ENCODE assay signal across 8 mouse cellular contexts in the genomic region with DNA sequence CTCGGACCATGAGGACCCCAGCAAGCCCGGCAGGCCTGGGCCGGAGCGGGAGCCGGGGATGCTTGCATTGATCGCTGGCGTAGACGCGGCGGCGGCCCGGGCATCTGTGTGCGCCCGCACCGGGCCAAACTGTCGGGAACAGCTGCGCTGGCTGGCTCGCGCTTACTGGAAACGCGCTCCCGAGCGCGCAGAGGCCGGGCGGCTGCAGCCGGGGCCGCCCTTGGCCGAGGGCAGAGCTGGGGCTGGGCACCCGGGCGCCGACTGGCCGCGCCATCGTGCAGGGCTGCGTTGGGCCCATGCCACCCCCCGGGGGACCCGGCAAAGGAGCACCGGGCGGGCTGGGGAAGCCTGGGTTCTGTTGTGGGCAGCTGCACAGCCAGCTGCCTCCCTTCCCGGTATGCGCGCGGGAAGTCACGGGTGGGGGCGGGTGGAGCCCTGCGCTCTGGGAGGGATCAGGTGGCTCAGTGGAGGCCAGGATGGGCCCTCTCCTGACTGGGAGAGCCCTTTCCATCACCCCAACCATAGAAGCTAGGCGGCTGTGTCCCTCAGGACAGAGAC. TPM values are rescaled to one million over a fixed set of nuclear protein-coding genes. Genes with fewer than 3 reads are reported as not detected.
DNase-seq lines count a peak whose midpoint lies in the region; ATAC-seq and TF ChIP-seq lines count a peak whose summit lies in the region.

No protein-coding gene starts in this region.

- H3K27me3 ChIP-seq in thymus, adult 2 months (ENCODE audit: control insufficient read depth, insufficient read depth, low read length): no peaks in the 10 kb centered on the region
- H3K27me3 ChIP-seq in embryonic facial prominence, embryonic 14.5 days (replicated peaks; ENCODE audit: control insufficient read depth, insufficient read depth, low read length): peaks cover 16% of the 10 kb centered on the region; the same call in 1 of the 2 replicates
- H3K27me3 ChIP-seq in heart, postnatal 0 days (ENCODE audit: control insufficient read depth, insufficient read depth, low read length): peaks cover 17% of the 10 kb centered on the region
- H3K27me3 ChIP-seq in midbrain, embryonic 10.5 days (ENCODE audit: low read depth, poor library complexity, severe bottlenecking): peaks cover 83% of the 10 kb centered on the region
- H3K27me3 ChIP-seq in stomach, embryonic 16.5 days (ENCODE audit: control insufficient read depth, insufficient read depth, low read length): no peaks in the 10 kb centered on the region

- peak; percentile 64 for ATAC-seq in embryonic facial prominence, embryonic 14.5 days (ENCODE audit: low read depth)
- peak; percentile 47 for ATAC-seq in heart, postnatal 0 days (ENCODE audit: insufficient read depth, low read depth)
- no peak for ATAC-seq in stomach, embryonic 16.5 days (ENCODE audit: insufficient read depth, low FRiP score)
- ATAC-seq in activated CD4-positive, CD25-positive, alpha-beta regulatory T cell, adult 4 months: no peak

- H3K27ac ChIP-seq in thymus, adult 2 months (ENCODE audit: control insufficient read depth, insufficient read depth, low read length): no peak overlapping the region
- peak overlapping the region; percentile 67; the same call in 1 of the 2 replicates for H3K27ac ChIP-seq in embryonic facial prominence, embryonic 14.5 days (replicated peaks; ENCODE audit: low read depth, low read length)
- no peak overlapping the region for H3K27ac ChIP-seq in heart, postnatal 0 days (ENCODE audit: low read depth)
- peak overlapping the region; percentile 81 for H3K27ac ChIP-seq in midbrain, embryonic 10.5 days (replicated peaks)
- 0 out of 2 replicates have a peak overlapping the region, but pooled peaks have one; percentile 6 for H3K27ac ChIP-seq in stomach, embryonic 16.5 days (ENCODE audit: low read length)

- peak overlapping the region; percentile 59 for H3K9ac ChIP-seq in embryonic facial prominence, embryonic 14.5 days (ENCODE audit: low read depth, low read length)
- H3K9ac ChIP-seq in heart, postnatal 0 days (replicated peaks; ENCODE audit: low read depth, low read length): 0 out of 2 replicates have a peak overlapping the region, but pooled peaks have one; percentile 6
- H3K9ac ChIP-seq in stomach, embryonic 16.5 days (ENCODE audit: low read length): peak overlapping the region; percentile 73

- H3K4me1 ChIP-seq in thymus, adult 2 months (replicated peaks; ENCODE audit: control insufficient read depth, insufficient read depth, low read length): peaks cover 58% of the 10 kb centered on the region
- peaks cover 54% of the 10 kb centered on the region for H3K4me1 ChIP-seq in embryonic facial prominence, embryonic 14.5 days (ENCODE audit: control insufficient read depth, insufficient read depth, low read length)
- peaks cover 17% of the 10 kb centered on the region for H3K4me1 ChIP-seq in heart, postnatal 0 days (ENCODE audit: control insufficient read depth, insufficient read depth)
- H3K4me1 ChIP-seq in midbrain, embryonic 10.5 days: peaks cover 62% of the 10 kb centered on the region
- H3K4me1 ChIP-seq in stomach, embryonic 16.5 days (ENCODE audit: control insufficient read depth, insufficient read depth, low read length): peaks cover 44% of the 10 kb centered on the region

- no peak for TF ChIP-seq EP300 in heart, postnatal 0 days (IDR thresholded peaks at IDR 0.05; ENCODE audit: low read depth)

- H3K36me3 ChIP-seq in thymus, adult 2 months (ENCODE audit: control insufficient read depth, insufficient read depth, low read length): no peaks in the 10 kb centered on the region
- no peaks in the 10 kb centered on the region for H3K36me3 ChIP-seq in embryonic facial prominence, embryonic 14.5 days (ENCODE audit: control insufficient read depth, insufficient read depth, low read length)
- no peaks in the 10 kb centered on the region for H3K36me3 ChIP-seq in heart, postnatal 0 days (replicated peaks; ENCODE audit: control insufficient read depth, insufficient read depth, low read length)
- no peaks in the 10 kb centered on the region for H3K36me3 ChIP-seq in midbrain, embryonic 10.5 days
- H3K36me3 ChIP-seq in stomach, embryonic 16.5 days (ENCODE audit: control insufficient read depth, insufficient read depth, low read length): no peaks in the 10 kb centered on the region

- intact Hi-C loops in left cerebral cortex, postnatal 4 days (cut with DNase I): no loop called here

- H3K9me3 ChIP-seq in embryonic facial prominence, embryonic 14.5 days (ENCODE audit: control insufficient read depth, low read length): no peaks in the 10 kb centered on the region
- H3K9me3 ChIP-seq in heart, postnatal 0 days (replicated peaks; ENCODE audit: control insufficient read depth, low read length): no peaks in the 10 kb centered on the region
- no peaks in the 10 kb centered on the region for H3K9me3 ChIP-seq in midbrain, embryonic 10.5 days (replicated peaks)
- no peaks in the 10 kb centered on the region for H3K9me3 ChIP-seq in stomach, embryonic 16.5 days (replicated peaks; ENCODE audit: control insufficient read depth, low read length)

- no peak for TF ChIP-seq CTCF in thymus, adult 2 months (IDR thresholded peaks at IDR 0.05; ENCODE audit: borderline replicate concordance, control insufficient read depth, extremely low read depth, insufficient read depth, low read length, poor library complexity)
- no peak for TF ChIP-seq CTCF in heart, postnatal 0 days (IDR thresholded peaks at IDR 0.05; ENCODE audit: low read depth)

- H3K4me3 ChIP-seq in thymus, adult 2 months (ENCODE audit: control insufficient read depth, insufficient read depth, low read length): peak overlapping the region; percentile 41
- peak overlapping the region; percentile 42 for H3K4me3 ChIP-seq in embryonic facial prominence, embryonic 14.5 days (ENCODE audit: low read depth, low read length)
- peak overlapping the region; percentile 41 for H3K4me3 ChIP-seq in heart, postnatal 0 days (ENCODE audit: low read depth, low read length)
- peak overlapping the region; percentile 54 for H3K4me3 ChIP-seq in midbrain, embryonic 10.5 days
- peak overlapping the region; percentile 46 for H3K4me3 ChIP-seq in stomach, embryonic 16.5 days (replicated peaks; ENCODE audit: low read length)

- 2% methylated on average over 48 of the region's 48 CpGs for WGBS in thymus, adult 2 months
- 1% methylated on average over 13 of the region's 48 CpGs for WGBS in embryonic facial prominence, embryonic 14.5 days
- 2% methylated on average over 47 of the region's 48 CpGs for WGBS in heart, postnatal 0 days
- WGBS in midbrain, embryonic 10.5 days: under 1% methylated on average over 47 of the region's 48 CpGs
- 3% methylated on average over 48 of the region's 48 CpGs for WGBS in stomach, embryonic 16.5 days

- peak overlapping the region; percentile 96 for H3K4me2 ChIP-seq in embryonic facial prominence, embryonic 14.5 days (ENCODE audit: low read depth, low read length)
- H3K4me2 ChIP-seq in heart, postnatal 0 days (ENCODE audit: low read depth, low read length): peak overlapping the region; percentile 71
- peak overlapping the region; percentile 76 for H3K4me2 ChIP-seq in stomach, embryonic 16.5 days (ENCODE audit: low read depth, low read length)

- DNase-seq in thymus, adult 2 months: peak; percentile 62
- no peak for DNase-seq in thymus, adult 18-20 months
- peak; percentile 76 for DNase-seq in embryonic facial prominence, embryonic 14.5 days (ENCODE audit: low spot score)
- DNase-seq in heart, postnatal 0 days (ENCODE audit: low spot score): peak; percentile 19
- DNase-seq in left cerebral cortex, postnatal 4 days: peak; percentile 78
- DNase-seq in midbrain, embryonic 10.5 days (ENCODE audit: low spot score): peak; percentile 85

- TF ChIP-seq POLR2A in thymus, adult 2 months (IDR thresholded peaks at IDR 0.05; ENCODE audit: control insufficient read depth, extremely low read depth, insufficient read depth, low read length, poor library complexity): no peak; the same call in 1 of the 2 replicates

RNA-seq across cellular contexts. Expression of gene Socs3, which starts 39.0 kb away (rescaled TPM):
- 44.3 and 45.7 TPM in 2 replicates for polyA plus RNA-seq in thymus, adult 2 months (2012; rRNA removed)
- 6.8 and 8.3 TPM in 2 replicates for polyA plus RNA-seq in embryonic facial prominence, embryonic 14.5 days (2014; fragmentation: Nextera tagmentation; extraction: Ambion mirVana)
- total RNA-seq in heart, postnatal 0 days (2014; rRNA removed; ENCODE audit: low replicate concordance): 5.7 and 13.1 TPM in 2 replicates
- 4.0 and 5.1 TPM in 2 replicates for polyA plus RNA-seq in heart, postnatal 0 days (2015; fragmentation: Nextera tagmentation; extraction: Ambion mirVana)
- 1 to 10 TPM; 3.8 to 4.1 TPM for total RNA-seq in left cerebral cortex, postnatal 4 days (2021)
- polyA plus RNA-seq in midbrain, embryonic 10.5 days (2016; fragmentation: Nextera tagmentation; extraction: Ambion mirVana): 14.1 and 14.3 TPM in 2 replicates
- polyA plus RNA-seq in stomach, embryonic 16.5 days (2015; fragmentation: Nextera tagmentation; extraction: Ambion mirVana): 16.1 and 17.4 TPM in 2 replicates
- 10 to 100 TPM; 42.5 to 43.1 TPM for polyA plus RNA-seq in activated CD4-positive, CD25-positive, alpha-beta regulatory T cell, adult 4 months (2017; shearing (Covaris generic))

RNA-seq across cellular contexts. Expression of gene Pgs1, which starts 55.2 kb away (rescaled TPM):
- polyA plus RNA-seq in thymus, adult 2 months (2012; rRNA removed): 89.1 and 89.5 TPM in 2 replicates
- 31.0 and 34.7 TPM in 2 replicates for polyA plus RNA-seq in embryonic facial prominence, embryonic 14.5 days (2014; fragmentation: Nextera tagmentation; extraction: Ambion mirVana)
- total RNA-seq in heart, postnatal 0 days (2014; rRNA removed; ENCODE audit: low replicate concordance): 27.2 and 33.0 TPM in 2 replicates
- 20.3 and 21.8 TPM in 2 replicates for polyA plus RNA-seq in heart, postnatal 0 days (2015; fragmentation: Nextera tagmentation; extraction: Ambion mirVana)
- 10 to 100 TPM; 56.9 to 58.6 TPM for total RNA-seq in left cerebral cortex, postnatal 4 days (2021)
- polyA plus RNA-seq in midbrain, embryonic 10.5 days (2016; fragmentation: Nextera tagmentation; extraction: Ambion mirVana): 45.0 and 46.3 TPM in 2 replicates
- 32.1 and 37.1 TPM in 2 replicates for polyA plus RNA-seq in stomach, embryonic 16.5 days (2015; fragmentation: Nextera tagmentation; extraction: Ambion mirVana)
- 10 to 100 TPM; 34.6 to 38.3 TPM for polyA plus RNA-seq in activated CD4-positive, CD25-positive, alpha-beta regulatory T cell, adult 4 months (2017; shearing (Covaris generic))

RNA-seq across cellular contexts. Expression of gene Tha1, which starts 57.6 kb away (rescaled TPM):
- polyA plus RNA-seq in thymus, adult 2 months (2012; rRNA removed): 15.3 and 16.9 TPM in 2 replicates
- polyA plus RNA-seq in embryonic facial prominence, embryonic 14.5 days (2014; fragmentation: Nextera tagmentation; extraction: Ambion mirVana): 3.7 and 4.2 TPM in 2 replicates
- 7.4 and 7.8 TPM in 2 replicates for total RNA-seq in heart, postnatal 0 days (2014; rRNA removed; ENCODE audit: low replicate concordance)
- polyA plus RNA-seq in heart, postnatal 0 days (2015; fragmentation: Nextera tagmentation; extraction: Ambion mirVana): 9.4 and 9.5 TPM in 2 replicates
- total RNA-seq in left cerebral cortex, postnatal 4 days (2021): 1 to 10 TPM; 2.1 to 3.3 TPM
- 5.0 and 5.2 TPM in 2 replicates for polyA plus RNA-seq in midbrain, embryonic 10.5 days (2016; fragmentation: Nextera tagmentation; extraction: Ambion mirVana)
- polyA plus RNA-seq in stomach, embryonic 16.5 days (2015; fragmentation: Nextera tagmentation; extraction: Ambion mirVana): 6.8 and 8.2 TPM in 2 replicates
- 10 to 100 TPM; 12.8 to 17.7 TPM for polyA plus RNA-seq in activated CD4-positive, CD25-positive, alpha-beta regulatory T cell, adult 4 months (2017; shearing (Covaris generic))

Comparison
In these comparisons a context has a peak if more than half of its experiments do, and no peak if none do; other contexts are left out.
1. DNase-seq: peak in thymus, adult 2 months (single experiment), embryonic facial prominence, embryonic 14.5 days (single experiment), heart, postnatal 0 days (single experiment), left cerebral cortex, postnatal 4 days (single experiment) and midbrain, embryonic 10.5 days (single experiment); none in thymus, adult 18-20 months (0 of 2).
2. H3K27ac ChIP-seq: peak in embryonic facial prominence, embryonic 14.5 days (single experiment), midbrain, embryonic 10.5 days (single experiment) and stomach, embryonic 16.5 days (single experiment); none in thymus, adult 2 months (single experiment) and heart, postnatal 0 days (single experiment).
3. ATAC-seq: peak in embryonic facial prominence, embryonic 14.5 days (single experiment) and heart, postnatal 0 days (single experiment); none in stomach, embryonic 16.5 days (single experiment) and activated CD4-positive, CD25-positive, alpha-beta regulatory T cell, adult 4 months (single experiment).
4. H3K9ac ChIP-seq: peak in every context shown above with its lines; median percentile 73 in stomach, embryonic 16.5 days; 59 in embryonic facial prominence, embryonic 14.5 days; 6 in heart, postnatal 0 days.
5. Peak in every context shown above with its lines, with median percentiles within 50 percentile points of each other: H3K4me3 ChIP-seq and H3K4me2 ChIP-seq.